Mouse (Mus musculus) 3134 (cell line): ENCODE measurements around the gene Rnls.

ENCODE experiments used
- DNase-seq: peaks from one replicate; pipeline ENCODE4 v3.0.0-alpha.2; 2011; ENCODE audit warnings: low spot score; ENCODE audit not compliant: insufficient read length; ENCODE audit errors: extremely low read depth

Gene Rnls

DNA sequence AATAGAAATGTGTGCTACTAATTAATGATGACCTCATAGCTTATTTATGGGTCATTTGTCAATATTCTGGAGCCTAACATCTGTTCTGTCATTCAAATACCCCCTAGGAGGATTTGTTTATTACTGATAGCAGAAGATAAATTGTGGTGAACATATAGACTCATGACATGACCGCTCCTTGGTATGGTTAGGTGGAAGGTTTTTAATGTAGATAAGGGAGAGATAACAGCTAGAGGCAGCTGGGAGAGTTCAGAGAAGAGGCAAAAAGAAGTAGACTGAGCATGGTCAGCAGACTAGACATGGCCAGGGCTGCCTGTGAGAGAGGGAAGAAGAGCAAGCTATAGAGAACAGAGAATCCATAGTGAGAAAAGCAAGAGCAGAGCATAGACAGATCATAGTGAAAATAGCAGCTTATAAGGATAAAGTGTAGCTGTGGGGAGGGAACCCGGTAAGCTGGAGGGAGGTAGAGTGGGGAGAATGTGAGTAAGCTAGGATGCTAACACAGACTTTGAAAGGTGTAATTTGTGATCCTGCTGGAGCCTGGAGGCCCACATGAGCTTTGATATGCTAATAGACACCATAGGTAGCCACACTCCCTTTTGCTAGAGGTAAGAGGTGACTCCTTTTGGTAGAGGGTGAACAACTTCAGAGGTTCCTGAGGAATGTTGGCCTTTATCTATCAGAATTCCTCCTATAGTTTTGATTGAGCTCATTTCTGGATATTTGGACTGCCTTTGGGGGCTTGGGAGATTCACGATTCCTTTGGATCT is 127.7 kb downstream of the Rnls start:
- DNase-seq = no peak

DNA sequence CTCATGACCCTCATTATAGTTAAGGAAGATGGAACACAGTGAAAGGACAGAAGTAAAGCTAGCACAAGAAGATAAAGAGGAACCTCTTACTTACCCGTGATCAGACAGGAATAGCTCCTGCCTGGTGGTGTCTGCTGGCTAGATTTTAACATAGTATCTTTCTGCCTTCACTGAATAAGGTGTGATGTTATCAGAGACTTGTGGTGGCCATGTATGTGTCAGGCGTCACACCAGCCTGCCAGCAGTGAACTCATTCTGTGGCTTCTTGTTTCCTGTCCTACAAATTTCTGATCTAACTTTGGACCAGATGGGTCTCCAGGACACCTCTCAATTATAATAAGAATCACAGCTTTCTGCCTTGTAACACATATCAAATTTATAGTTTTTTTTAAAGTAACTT is 129.7 kb downstream of the Rnls start:
- DNase-seq = no peak

DNA sequence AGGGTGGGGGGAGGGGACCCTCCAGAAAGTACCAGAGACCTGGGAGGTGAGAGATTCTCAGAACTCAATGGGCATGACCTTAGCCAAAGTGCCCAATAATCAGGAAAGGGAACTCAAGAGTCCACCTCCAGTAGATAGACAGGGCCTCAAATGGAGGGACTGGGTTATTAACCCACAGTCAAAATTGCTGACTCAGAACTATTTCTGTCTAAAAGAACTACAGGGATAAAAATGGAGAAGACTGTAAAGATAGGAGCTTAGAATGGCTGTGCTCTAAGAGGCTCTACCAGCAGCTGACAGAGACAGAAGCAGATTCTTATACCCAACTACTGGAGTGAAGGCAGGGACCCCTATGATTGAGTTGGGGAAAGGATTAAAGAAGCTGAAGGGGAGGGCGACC is 132.9 kb downstream of the Rnls start:
- no peak for DNase-seq

DNA sequence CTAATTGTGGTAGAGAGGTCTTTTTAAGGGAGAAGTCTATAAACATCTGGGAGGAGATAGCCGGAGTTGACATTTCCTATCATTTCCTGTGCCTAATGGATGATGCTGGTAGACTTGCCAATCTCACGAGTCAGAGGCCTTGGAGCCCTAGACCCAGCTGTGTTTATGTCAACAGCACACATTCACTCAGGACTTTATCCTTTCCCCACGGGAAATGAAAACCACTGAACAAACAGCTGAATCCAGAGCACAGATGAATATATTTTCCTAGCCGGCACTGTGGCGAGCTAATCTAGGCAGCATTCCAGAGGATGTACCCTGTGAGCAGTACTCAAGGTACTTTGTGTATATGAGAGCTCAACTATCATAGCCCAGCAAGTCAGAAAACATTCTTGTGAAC is 138.2 kb downstream of the Rnls start:
- DNase-seq = no peak

DNA sequence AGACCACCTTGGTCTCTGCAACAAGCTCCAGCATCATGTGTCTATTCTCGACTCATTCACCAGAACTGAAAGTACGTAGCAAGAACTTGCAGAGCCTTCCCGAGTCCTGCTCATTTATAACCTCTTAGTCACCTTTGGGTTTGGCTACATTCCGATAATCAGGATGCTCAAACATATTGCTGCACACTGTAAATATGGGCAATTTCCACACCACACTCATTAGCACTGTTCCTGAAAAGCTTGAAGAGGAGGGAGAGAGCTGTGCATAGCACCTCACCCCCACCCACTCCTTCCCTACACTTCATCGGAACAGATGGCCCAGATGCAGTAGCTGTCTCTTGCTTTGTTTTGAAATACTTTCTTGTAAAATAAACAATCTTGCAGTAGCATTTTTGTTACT is 139.9 kb downstream of the Rnls start:
- DNase-seq = no peak

DNA sequence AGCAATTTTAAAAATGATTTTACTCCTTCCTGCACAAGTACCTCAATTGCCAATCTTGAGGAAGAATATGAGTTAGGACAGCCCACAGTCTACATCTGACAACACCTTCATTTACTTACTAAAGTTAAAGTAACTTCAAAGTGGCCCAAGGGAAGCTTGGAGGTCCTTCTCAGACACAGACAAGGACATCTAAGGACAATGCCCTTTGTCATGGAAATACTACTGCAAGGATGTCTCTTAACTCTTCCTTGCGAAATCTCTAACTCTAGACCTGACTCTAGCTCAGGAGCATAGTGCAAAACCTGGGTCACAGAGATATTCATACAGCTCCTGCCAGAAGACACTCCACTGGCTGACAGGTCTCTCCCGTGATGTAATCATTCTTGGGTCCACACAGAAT is 147.9 kb downstream of the Rnls start:
- no peak for DNase-seq

DNA sequence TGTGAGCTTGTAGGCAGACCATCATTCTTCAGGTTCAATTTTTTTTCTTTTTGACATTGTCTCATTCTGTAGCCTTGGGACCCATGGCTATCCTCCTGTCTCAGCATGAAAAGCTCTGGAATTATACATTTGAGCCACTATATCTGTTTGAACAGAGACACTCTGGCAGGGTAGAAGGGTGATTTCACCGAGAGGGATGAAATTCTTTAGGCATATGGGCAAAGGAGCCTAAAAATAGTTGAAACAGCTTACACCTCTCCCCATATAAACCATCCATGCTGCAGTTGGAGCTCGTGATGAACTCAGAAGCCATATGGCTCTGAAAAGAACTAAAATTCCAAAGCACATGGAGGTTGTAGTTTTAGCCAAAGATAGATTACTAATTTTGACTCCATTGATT is 151.7 kb downstream of the Rnls start:
- no peak for DNase-seq

DNA sequence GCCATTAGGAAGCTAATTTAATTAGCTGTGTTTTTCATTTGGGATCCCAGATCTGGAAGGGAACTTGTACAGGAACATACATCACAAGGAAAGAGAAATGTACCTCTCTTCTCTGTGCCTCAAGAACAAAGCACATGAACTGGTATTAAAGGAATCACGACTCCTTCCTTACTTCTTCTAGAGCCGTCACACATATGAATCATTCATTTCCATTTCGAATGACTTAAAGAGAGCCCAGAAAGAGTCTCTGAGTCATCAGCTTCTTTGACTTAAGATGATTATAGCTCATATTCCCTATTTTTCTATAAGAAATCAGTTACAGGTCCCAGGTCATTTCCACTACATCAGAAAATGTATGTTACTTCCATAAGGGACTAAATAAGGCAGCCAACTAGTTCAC is 159.2 kb downstream of the Rnls start:
- DNase-seq = no peak

DNA sequence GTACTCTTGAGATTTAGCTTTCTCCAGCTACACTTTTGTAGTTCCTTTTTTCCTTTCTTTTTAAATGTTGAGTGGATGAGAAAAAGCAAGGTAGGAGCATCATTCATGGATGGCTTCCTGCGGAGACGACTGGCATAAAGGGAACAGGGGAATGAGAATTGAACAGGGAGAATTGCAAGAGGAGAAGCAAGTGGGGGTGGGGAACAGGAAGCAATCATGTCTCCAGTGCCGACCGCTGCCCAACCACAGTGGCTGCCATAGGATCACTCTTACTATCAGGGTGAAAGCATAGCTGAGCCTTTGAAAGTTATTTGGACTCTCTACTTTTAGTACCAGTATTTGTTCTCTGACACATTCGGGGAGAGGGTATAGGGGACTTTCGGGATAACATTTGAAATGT is 160.8 kb downstream of the Rnls start:
- no peak for DNase-seq

DNA sequence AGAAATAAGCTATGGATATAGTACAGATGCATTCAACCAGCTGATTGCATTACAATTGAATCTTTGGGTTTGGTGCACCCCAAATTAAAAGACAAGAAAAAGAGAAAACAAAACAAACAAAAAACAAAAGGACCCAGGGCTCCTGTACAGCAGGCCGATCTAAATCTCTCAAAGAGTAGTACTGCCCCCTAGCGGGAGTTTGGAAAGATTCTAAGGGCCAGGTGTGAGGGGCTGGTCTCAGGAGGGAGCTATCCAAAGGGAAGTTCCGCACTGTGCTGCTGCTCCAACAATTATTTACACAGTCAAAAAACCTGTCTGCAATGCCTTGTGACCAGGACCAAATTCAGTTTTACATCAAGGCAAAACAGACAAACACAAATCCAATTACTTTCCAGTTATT is 165.1 kb downstream of the Rnls start:
- DNase-seq = no peak

DNA sequence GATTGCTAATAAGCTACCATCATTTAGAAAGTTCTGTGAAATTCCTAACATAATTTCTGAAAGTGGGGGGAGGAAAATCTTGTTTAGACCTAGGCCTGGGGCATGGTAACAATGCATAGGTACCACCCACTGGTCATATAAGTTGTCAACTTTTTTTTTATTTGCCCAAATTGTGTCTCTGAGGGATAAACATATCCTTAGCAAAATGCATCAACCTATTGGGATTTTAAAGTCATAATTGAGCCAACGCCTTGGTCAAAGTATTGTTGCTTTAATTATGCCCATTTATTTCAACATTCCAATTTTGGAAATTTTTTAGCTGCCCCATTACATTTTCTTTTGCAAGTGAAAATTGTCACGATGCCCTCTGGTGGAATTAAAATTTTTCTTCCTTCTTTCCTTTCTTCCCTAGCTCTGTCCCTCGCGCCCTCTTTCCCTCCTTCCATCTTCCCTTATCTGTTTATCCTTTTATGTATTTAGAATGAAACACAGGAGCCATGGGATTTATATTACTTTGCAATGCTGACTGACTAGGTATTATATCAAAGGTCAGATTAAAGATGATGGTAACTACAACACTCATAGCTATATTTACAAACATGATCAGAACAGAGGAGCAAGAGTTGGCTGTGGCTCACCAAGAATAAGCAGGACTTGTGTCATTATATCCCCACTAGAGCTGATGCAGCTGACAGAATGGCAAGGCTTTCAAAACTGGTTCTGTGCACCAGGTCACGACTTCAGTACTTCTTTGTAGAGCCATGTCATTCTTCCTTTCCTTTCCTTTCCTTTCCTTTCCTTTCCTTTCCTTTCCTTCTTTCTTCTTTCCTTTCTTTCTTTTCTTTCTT is 166.0 kb downstream of the Rnls start:
- DNase-seq = no peak

DNA sequence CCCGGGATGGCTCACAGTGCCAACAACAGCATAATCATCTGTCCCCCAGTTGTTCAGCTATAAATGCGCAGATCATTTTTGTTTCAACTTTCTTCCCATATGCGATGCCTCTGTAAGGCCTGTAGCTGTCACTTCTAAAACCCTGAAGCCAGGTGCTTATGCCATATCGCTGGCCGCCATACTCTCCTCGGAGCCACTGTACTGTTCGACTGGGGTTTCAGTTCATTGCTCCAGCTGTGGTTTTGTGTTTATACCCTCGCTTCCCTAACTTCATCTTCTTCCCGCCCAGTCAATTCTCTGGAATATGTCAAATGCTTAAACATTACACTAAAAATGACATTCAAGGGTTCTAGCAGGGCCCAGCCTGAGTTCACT is 167.1 kb downstream of the Rnls start:
- no peak for DNase-seq

DNA sequence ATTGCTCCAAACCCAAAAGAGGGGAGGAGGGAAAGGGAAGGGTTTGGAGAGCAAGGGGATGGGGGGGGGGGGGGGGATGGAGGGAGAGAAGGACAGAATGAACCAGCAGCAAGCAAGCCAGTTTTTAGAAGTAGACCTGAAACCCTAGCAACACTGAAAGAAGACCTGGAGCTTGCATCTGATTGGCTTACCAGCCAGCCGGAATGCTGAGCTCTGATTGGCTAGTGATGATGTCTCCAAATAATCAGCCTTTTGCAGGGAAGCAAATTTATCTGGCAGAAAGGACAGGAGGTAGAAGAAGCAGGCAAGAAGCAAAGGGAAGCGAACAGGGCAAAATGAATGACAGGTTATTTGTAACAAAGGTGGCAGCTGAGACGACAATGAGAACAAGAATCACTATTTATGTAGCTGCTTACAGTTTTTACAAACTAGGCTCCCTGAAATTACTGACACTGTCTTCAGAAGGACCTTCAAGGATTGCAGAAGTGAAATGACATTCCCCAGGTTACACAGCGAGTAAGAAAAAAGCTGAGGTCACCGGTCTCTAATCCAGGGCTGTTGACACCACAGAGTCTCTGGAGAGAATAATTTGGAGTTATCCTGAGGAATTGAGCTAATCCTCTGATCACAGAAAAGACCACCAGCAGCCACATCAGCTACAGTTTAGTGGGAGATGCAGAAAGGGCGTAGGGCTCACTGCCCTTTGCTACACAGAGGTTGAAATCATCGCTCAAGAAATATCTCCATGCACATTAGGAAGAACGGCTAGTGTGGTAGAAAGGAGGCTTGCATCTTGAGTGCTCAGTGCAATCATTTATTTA is 167.7 kb downstream of the Rnls start:
- peak; percentile 15 for DNase-seq

DNA sequence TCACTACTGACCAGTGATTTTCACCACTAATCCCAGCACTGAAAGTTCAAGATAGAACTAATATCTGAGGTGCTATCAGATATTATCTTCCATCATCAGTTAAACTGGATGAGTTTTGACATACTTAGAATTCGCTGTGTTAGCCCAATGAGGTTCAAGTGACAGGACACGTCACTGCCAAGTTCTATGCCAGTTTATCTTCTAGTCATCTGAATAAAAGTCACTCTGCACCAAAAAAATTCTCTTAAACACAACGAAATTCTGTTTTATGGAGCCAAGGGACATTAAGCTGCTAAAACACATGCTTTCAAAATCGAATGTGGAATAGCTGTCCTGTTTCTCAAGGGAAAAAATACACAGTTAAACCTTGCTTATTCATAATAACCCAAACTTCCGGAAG is 168.3 kb downstream of the Rnls start:
- peak; percentile 18 for DNase-seq

DNA sequence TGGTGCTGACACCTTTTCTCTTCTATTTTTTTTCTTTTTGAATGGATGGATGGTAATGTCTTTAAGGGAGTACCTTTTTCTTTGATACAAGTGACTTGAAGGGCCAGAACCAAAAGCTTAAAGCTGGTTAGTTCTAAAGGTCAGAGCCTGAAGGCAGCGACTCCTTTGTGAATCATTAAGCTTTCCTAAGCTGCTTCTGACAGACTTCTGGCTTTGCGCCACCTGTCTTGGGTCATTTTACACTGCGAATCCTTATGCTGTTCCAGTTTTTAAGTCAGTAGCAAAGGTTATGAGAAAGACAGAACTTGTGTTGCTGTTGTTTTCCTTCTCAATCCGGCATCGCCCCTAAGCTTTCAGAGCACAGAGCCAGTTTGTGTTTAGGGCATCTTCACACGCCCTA is 168.8 kb downstream of the Rnls start:
- DNase-seq = peak; percentile 8

DNA sequence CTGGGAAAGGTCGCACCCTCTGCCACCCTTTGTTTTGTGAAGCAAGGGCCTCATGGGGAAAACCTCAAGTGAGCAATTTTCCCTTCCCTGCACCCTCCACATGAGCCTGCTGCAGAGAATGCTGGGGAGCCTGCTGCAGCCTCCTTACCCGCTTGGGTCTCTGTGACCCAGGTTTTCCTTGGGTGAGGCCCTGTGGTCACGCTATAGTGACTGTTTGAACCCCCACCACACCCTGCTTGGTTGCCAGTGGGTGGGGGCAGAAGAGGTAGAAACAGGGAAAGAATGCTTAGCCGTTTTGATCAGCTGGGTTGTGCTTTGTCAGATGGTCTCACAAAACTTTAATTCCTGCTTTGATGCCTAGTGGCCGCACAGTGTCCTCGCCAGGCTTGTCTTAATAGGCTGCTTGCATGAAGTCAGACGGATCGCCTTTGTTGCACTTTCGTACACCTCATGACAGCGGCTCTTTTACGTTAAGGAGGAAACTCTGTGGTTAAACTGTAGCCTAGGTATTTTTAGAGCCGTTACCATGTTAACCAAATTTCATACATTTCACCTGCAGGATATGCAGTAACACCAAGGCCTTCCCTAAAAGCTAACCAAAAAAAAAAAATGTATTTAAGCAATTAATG is 169.4 kb downstream of the Rnls start:
- no peak for DNase-seq

DNA sequence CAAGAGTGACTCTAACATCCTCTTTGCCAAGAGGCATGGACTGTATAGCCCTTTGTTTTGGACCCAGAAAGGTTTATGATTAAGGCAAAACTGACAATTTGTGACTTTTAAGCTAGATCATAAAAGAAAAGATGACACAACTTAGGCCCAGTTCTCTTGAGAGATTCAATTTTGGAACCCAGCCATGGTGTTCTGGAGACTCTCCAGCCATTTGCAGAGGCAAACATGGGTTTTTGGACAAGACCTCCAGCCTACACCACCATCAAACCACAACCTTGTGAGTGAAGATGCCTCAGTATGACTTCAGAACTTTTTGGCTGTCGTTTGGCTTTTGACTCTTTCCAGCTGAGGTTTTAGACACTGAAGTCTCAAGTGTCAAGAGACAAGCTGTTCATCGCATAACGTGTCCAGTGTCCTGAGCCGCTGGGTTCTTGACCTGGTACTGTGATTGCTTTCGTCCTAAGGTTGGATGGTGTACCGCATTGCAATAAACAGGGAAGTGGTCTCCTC is 174.2 kb downstream of the Rnls start:
- DNase-seq = peak; percentile 10

DNA sequence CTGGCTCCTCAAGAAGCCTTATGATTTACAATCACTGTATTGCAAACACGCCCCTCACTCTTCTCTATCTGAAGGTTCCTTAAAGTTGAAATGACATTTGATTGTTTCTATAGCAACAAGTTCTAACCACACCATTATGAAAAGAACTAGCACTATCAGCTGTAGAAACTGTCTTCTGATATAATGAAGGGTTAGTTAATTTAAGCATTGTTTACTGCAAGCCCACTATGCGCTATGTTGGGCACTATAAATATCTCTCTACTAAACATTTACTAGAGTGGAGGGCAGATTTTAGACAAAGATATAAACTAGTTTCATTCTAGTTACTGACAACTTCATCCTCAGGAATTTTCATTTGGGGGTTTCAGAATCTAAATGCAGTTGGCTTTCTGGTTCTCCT is 182.4 kb downstream of the Rnls start:
- DNase-seq = no peak

DNA sequence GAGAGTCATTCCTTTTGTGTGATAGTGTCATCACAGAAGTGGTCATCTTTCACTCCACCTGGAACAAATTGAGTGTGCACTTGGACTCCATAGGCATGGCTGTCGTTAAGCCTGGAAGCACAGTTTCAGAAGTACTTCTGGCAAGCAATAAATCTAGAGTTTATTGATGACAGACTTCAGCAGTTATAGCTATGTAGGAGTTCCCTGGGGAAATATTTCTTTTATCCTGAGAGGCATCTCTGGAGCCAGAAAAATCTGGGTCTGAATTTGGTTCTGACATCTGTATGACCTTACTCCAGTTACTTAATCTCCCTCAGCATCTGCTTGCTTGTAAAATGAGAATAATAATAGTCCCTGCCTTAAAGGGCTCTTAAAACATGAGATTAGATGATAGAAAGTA is 184.1 kb downstream of the Rnls start:
- no peak for DNase-seq

DNA sequence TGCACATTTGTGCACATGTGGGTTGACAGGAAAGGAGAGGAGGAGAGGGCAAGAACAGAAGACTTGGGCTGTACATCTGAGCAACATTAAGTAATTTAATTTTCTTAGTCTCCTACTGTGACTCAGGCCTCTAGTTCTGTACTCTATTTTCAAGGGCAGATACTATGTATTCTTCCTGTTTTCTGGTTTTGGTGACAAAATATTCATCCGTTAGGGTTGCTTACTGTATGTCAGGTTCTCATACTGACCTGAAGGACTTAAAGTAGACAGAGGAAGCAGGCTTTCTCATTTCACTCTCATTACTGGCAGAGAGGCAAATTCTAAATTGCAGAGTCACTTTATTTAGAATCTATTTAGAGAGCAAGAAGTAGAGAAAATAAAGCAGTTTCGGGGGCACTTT is 186.7 kb downstream of the Rnls start:
- no peak for DNase-seq

DNA sequence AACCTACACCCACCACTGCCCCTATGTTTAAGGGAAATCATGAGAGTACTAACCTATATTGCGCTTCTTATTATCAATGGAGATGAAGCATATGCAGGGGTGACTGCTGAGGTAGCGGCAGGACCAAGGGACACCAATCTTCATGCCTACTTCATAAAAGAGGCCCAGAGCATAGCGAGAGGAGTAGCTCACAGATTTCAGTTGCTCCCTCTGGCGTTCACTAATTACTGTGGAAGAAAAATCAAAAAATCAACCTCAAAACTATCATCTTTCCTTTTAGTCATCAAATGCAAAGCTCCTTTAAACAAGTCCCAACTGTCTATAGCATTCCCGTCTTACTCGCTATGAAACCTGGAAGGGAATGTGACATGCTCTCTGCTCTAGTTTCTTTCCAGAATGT is 189.7 kb downstream of the Rnls start:
- no peak for DNase-seq
